Mouse (Mus musculus) intestine, embryonic 15.5 days (tissue): ENCODE measurements around the gene Ms4a2. TPM values are rescaled to one million over a fixed set of nuclear protein-coding genes. Genes with fewer than 3 reads are reported as not detected.

Source experiments
- polyA plus RNA-seq: library from polyadenylated mRNA; unstranded; fragments of >200 nt; fragmentation: Nextera tagmentation; extraction: Ambion mirVana; gene quantifications from 2 replicates; pipeline ENCODE4 v1.2.1, GENCODE M21; 2015

Ms4a2 gene
- polyA plus RNA-seq, 1 experiment from 2014 or later: 0.15 TPM

Other genes starting within 250 kb of the Ms4a2 start
- 7.8 and 8.0 TPM in 2 replicates for gene Ms4a4a, start 248.2 kb downstream of the Ms4a2 start, polyA plus RNA-seq
- 1.6 and 2.4 TPM in 2 replicates for gene Ms4a4c, start 218.9 kb downstream of the Ms4a2 start, polyA plus RNA-seq
- 0.46 and 0.53 TPM in 2 replicates for gene Ms4a4b, start 180.2 kb downstream of the Ms4a2 start, polyA plus RNA-seq
- gene Ms4a6c, start 154.4 kb downstream of the Ms4a2 start, polyA plus RNA-seq: 10.4 and 10.6 TPM in 2 replicates
- gene Gm8369, start 137.8 kb downstream of the Ms4a2 start, polyA plus RNA-seq: 0.06 TPM in 1 of 2 replicates, not detected in the other
- 6.8 and 8.4 TPM in 2 replicates for gene Ms4a6b, start 107.2 kb downstream of the Ms4a2 start, polyA plus RNA-seq
- 2.8 and 4.0 TPM in 2 replicates for gene Ms4a4d, start 86.9 kb downstream of the Ms4a2 start, polyA plus RNA-seq
- gene Ms4a6d, start 18.9 kb downstream of the Ms4a2 start, polyA plus RNA-seq: 6.0 and 6.4 TPM in 2 replicates
- 0.34 TPM in 1 of 2 replicates, not detected in the other for gene Ms4a3, start 17.1 kb upstream of the Ms4a2 start, polyA plus RNA-seq
- gene Oosp2, start 36.8 kb upstream of the Ms4a2 start, polyA plus RNA-seq: not detected in 2 replicates
- not detected in 2 replicates for gene Oosp1, start 67.4 kb upstream of the Ms4a2 start, polyA plus RNA-seq
- not detected in 2 replicates for gene Oosp3, start 73.3 kb upstream of the Ms4a2 start, polyA plus RNA-seq
- not detected in 2 replicates for gene Gif, start 123.8 kb upstream of the Ms4a2 start, polyA plus RNA-seq
- gene Mrpl16, start 146.7 kb upstream of the Ms4a2 start, polyA plus RNA-seq: 58.3 and 63.8 TPM in 2 replicates
- 41.6 and 44.8 TPM in 2 replicates for gene Stx3, start 195.7 kb upstream of the Ms4a2 start, polyA plus RNA-seq
- gene Olfr1417, start 215.5 kb upstream of the Ms4a2 start, polyA plus RNA-seq: not detected in 2 replicates
- not detected in 2 replicates for gene Olfr1418, start 237.3 kb upstream of the Ms4a2 start, polyA plus RNA-seq